Mouse (Mus musculus) neural tube, embryonic 12.5 days (tissue): ENCODE measurements around the gene Wdr75. TPM values are rescaled to one million over a fixed set of nuclear protein-coding genes. Genes with fewer than 3 reads are reported as not detected.

Experiments used
- ATAC-seq: fragments of 200-750 bp; cut with Nextera tagmentation; 2 replicates; pipeline ENCODE4 v1.8.0; 2017; ENCODE audit warnings: low read depth, mild to moderate bottlenecking, moderate TSS enrichment, moderate library complexity; ENCODE audit not compliant: low FRiP score
- H3K27ac ChIP-seq: fragments of 300-500 bp; sonication (generic); 2 replicates; pipeline ENCODE4 v1.5.1; 2016
- H3K27me3 ChIP-seq: fragments of 300-500 bp; sonication (generic); replicated peaks from 2 replicates; pipeline ENCODE4 v1.6.1; 2016; ENCODE audit warnings: mild to moderate bottlenecking
- H3K36me3 ChIP-seq: fragments of 300-500 bp; sonication (generic); 2 replicates; pipeline ENCODE4 v1.6.1; 2016; ENCODE audit warnings: mild to moderate bottlenecking
- H3K4me1 ChIP-seq: fragments of 300-500 bp; sonication (generic); 2 replicates; pipeline ENCODE4 v1.6.1; 2016
- H3K4me2 ChIP-seq: fragments of 300-500 bp; sonication (generic); replicated peaks from 2 replicates; pipeline ENCODE4 v1.6.1; 2016; ENCODE audit warnings: mild to moderate bottlenecking
- H3K4me3 ChIP-seq: fragments of 300-500 bp; sonication (generic); 2 replicates; pipeline ENCODE4 v1.5.1; 2016
- H3K9ac ChIP-seq: fragments of 300-500 bp; sonication (generic); 2 replicates; pipeline ENCODE4 v1.6.1; 2016; ENCODE audit warnings: mild to moderate bottlenecking
- H3K9me3 ChIP-seq: fragments of 300-500 bp; sonication (generic); 2 replicates; pipeline ENCODE4 v1.6.1; 2016; ENCODE audit warnings: mild to moderate bottlenecking
- WGBS: fragments of 180-500 bp; shearing (Covaris S2); methylation state at CpG from one replicate; pipeline ENCODE4 v1.1.7; 2016; 5-methylcytosine and 5-hydroxymethylcytosine counted together
- polyA plus RNA-seq: library from polyadenylated mRNA; unstranded; fragments of >200 nt; fragmentation: Nextera tagmentation; extraction: Ambion mirVana; gene quantifications from 2 replicates; pipeline ENCODE4 v1.2.1, GENCODE M21; 2016

Wdr75 gene
- polyA plus RNA-seq, 1 experiment from 2014 or later, result 62.6 TPM

DNA sequence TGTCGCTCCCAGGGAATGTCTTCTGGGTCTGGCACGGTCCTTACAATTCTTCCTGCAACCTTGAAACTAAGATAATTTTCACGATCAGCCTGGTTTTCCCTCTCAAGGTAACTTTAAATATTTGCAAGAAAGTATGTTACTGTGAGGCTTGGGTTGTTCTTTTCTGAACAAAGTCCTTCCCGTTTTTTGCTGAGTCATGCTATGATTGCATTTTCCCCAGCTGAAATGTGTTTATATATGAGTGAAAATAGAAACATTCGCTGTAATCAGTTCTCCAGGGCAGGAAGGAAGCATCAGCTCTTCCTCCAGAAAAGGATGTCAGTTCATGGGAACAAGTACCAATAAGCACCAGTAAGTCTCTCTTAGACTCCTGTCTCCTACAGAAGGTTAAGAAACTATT is 65.4 kb downstream of the Wdr75 start:
- H3K4me3 ChIP-seq, result no peak overlapping the region
- no peaks in the 10 kb centered on the region for H3K36me3 ChIP-seq
- ATAC-seq, result no peak
- H3K4me1 ChIP-seq, result no peaks in the 10 kb centered on the region
- no peaks in the 10 kb centered on the region for H3K9me3 ChIP-seq
- no peaks in the 10 kb centered on the region for H3K27me3 ChIP-seq
- H3K4me2 ChIP-seq, result no peak overlapping the region
- 75% methylated on average over 5 of the region's 5 CpGs for WGBS
- H3K27ac ChIP-seq, result no peak overlapping the region
- H3K9ac ChIP-seq, result no peak overlapping the region

DNA sequence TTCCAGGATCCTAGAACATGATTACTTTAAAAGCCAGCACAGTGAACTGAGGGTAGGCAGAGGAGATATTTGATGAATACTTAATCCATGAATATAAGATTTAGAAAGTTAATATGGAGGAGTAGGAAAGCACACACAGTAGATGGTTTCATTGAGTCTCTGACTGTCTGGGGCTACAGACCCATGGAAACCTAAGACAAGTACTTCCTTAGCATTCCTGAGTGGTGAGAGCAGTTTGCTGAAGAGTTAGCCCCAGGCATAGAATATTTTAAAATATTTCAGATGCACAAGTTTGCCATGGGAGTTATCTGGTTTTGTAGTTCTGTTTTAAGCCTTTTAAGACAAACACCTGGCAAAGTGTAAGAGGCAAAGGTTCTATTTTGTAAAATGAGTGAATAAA is 66.2 kb downstream of the Wdr75 start:
- Histone ChIP-seq H3K27ac (no peak overlapping the region), H3K4me3 (no peak overlapping the region), H3K9me3 (no peaks in the 10 kb centered on the region), H3K4me1 (no peaks in the 10 kb centered on the region), H3K27me3 (no peaks in the 10 kb centered on the region), H3K4me2 (no peak overlapping the region), H3K36me3 (no peaks in the 10 kb centered on the region), H3K9ac (no peak overlapping the region)
- ATAC-seq, result no peak

DNA sequence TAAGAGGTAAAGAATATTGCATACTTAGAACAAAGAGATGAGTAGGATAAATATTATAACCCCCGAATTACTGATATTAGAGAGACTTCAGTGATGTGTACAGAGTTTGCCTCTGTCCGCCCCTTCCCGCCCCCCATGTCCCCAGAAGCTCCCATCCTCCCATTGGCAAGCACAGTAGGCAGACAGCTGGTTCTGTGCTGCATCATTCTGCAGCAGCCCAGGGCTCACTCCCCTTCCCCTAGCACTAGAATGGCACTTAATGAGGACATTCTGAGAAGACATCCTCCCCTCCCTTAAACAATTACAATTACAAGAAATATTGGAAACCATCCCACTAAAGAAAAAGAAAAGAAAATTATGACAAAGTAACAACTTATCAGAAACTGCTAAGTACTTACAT is 68.7 kb downstream of the Wdr75 start:
- Histone ChIP-seq H3K9me3 (no peaks in the 10 kb centered on the region), H3K9ac (no peak overlapping the region), H3K4me2 (no peak overlapping the region), H3K4me1 (no peaks in the 10 kb centered on the region), H3K27ac (no peak overlapping the region), H3K27me3 (no peaks in the 10 kb centered on the region), H3K36me3 (no peaks in the 10 kb centered on the region), H3K4me3 (no peak overlapping the region)
- ATAC-seq, result no peak
- WGBS, result 95% methylated on average over 3 of the region's 3 CpGs

DNA sequence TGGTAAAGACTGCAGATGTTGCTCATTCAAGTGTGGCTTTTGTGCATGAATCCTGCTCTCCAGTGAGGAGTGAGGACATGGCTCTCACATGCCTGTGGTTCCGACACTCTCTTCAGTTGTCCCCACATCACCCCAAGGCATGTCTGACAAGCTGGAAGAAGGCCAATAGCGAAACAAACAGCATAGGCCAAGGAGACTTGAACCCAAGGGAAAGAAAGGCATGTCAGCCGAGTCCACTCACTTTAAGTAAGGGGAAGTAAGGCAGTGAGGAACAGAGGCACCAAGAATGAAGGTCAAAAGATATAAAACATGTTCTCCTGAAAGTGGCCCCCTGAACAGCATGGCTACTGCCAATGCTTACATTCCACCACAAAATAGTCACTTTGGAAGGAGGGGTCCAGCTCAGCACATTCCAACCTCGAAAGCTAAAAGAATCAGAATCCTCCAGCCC is 69.6 kb downstream of the Wdr75 start:
- H3K27me3 ChIP-seq, result no peaks in the 10 kb centered on the region
- H3K27ac ChIP-seq, result no peak overlapping the region
- no peak for ATAC-seq
- no peaks in the 10 kb centered on the region for H3K4me1 ChIP-seq
- 71% methylated on average over 4 of the region's 4 CpGs for WGBS
- no peak overlapping the region for H3K4me3 ChIP-seq
- H3K36me3 ChIP-seq, result no peaks in the 10 kb centered on the region
- H3K9ac ChIP-seq, result no peak overlapping the region
- no peak overlapping the region for H3K4me2 ChIP-seq
- H3K9me3 ChIP-seq, result no peaks in the 10 kb centered on the region

DNA sequence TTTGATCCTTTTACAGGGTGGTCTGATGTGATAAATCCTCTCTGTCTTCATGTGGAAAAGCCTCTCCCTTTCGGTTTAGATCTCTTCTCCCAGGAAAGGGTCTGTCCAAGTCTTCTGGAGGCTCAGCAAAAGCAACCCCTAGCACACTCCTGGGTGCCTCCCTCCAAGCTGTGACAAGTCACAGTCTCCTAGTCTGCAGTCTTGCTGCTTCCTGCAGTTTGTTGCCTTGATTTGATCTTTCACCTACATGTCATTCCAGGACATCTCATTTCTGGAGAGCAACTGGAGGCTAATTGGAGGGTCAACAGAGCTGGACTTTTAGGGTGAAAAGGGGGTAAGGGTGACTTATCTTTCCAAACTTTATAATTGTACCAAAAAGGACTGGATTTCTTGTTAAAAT is 70.3 kb downstream of the Wdr75 start:
- WGBS, result 61% methylated on average over 1 of the region's 1 CpGs

DNA sequence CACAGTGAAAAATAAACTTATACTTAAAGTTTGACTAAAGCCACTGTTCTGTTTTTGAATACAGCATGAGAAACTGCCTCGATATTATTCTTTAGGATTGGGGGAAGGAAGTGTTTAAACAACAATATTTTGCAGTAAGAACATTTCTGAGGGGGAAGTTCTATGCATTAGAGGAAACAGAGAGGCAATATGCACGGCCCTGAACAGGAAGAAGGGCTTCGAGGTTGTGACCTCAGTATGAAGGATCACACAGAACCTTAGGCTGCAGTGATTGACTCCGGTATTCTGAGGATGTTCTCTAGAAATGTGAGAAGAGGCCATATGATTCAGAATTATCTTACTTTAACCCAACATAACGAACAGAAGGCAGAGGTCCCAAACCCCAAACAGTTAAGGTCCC is 70.8 kb downstream of the Wdr75 start:
- H3K36me3 ChIP-seq, result no peaks in the 10 kb centered on the region
- H3K27me3 ChIP-seq, result no peaks in the 10 kb centered on the region
- H3K4me2 ChIP-seq, result no peak overlapping the region
- no peak for ATAC-seq
- no peak overlapping the region for H3K27ac ChIP-seq
- no peaks in the 10 kb centered on the region for H3K9me3 ChIP-seq
- no peak overlapping the region for H3K4me3 ChIP-seq
- H3K4me1 ChIP-seq, result no peaks in the 10 kb centered on the region
- H3K9ac ChIP-seq, result no peak overlapping the region
- 79% methylated on average over 5 of the region's 5 CpGs for WGBS

More for the DNA sequence above, 70.3 kb downstream of the Wdr75 start:
- no peaks in the 10 kb centered on the region for H3K36me3 ChIP-seq
- no peak overlapping the region for H3K4me2 ChIP-seq
- H3K4me3 ChIP-seq, result no peak overlapping the region
- H3K27me3 ChIP-seq, result no peaks in the 10 kb centered on the region
- no peak overlapping the region for H3K9ac ChIP-seq
- no peak overlapping the region for H3K27ac ChIP-seq
- no peaks in the 10 kb centered on the region for H3K9me3 ChIP-seq
- no peaks in the 10 kb centered on the region for H3K4me1 ChIP-seq
- ATAC-seq, result no peak

DNA sequence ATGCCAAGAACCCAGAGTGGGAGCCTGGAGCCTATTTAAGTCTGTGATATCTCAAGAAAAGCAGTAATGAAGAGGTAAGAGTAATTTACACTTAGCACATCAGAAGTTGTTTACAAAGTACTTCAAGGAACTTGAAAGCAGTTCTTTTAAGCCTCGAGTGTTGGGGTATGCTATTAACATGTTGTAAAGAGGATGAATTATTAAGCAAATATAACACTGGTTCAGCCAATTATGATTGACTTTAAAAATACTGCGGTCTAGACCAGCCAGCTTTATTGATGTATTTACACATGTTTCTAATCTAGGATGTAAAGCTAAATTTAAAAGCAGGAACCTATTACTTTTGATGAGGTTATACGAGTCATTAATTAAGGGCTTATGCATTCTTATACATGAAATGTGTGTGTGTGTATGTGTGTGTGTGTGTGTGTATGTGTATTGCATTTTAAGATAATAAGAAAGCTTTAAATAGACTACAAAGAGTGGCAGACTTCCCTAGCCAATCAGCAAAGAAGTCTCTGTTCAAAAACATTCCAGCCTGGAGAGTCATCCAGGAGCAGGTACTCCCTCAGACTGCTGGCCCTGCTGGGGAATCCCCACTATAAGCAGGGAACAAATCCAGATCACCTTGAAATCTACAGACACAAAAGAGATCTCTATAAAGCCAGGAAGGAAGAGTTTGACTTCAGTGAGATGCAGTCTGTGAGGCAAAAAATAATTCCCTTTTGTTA is 71.5 kb downstream of the Wdr75 start:
- no peak overlapping the region for H3K4me3 ChIP-seq
- H3K4me2 ChIP-seq, result no peak overlapping the region
- no peak overlapping the region for H3K9ac ChIP-seq
- WGBS, result 75% methylated on average over 3 of the region's 3 CpGs
- H3K9me3 ChIP-seq, result no peaks in the 10 kb centered on the region
- H3K4me1 ChIP-seq, result no peaks in the 10 kb centered on the region
- no peaks in the 10 kb centered on the region for H3K36me3 ChIP-seq
- no peak overlapping the region for H3K27ac ChIP-seq
- H3K27me3 ChIP-seq, result no peaks in the 10 kb centered on the region
- ATAC-seq, result no peak

DNA sequence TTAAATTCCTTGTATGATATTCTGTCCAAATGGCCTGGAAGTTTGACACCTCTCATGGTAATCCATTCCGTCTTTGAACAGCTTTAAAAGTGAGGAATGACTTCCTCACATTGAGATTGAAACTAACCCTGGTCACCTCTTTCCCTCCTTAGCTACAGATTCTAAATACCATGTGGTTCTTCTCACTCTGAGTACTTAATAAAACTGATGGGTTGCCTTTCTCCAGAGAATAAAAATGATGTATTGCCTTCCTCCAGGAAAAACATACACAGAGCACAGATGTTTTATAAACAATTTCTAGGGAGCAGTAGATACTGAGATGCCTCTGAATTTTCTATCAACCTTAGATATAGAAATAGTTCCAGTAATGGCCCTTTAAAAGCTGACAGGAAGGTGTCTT is 73.1 kb downstream of the Wdr75 start:
- H3K27ac ChIP-seq, result no peak overlapping the region
- no peaks in the 10 kb centered on the region for H3K9me3 ChIP-seq
- no peak overlapping the region for H3K9ac ChIP-seq
- no peak overlapping the region for H3K4me2 ChIP-seq
- no peak overlapping the region for H3K4me3 ChIP-seq
- no peaks in the 10 kb centered on the region for H3K4me1 ChIP-seq
- no peaks in the 10 kb centered on the region for H3K27me3 ChIP-seq
- WGBS, result 69% methylated on average over 1 of the region's 1 CpGs
- no peaks in the 10 kb centered on the region for H3K36me3 ChIP-seq
- ATAC-seq, result no peak

DNA sequence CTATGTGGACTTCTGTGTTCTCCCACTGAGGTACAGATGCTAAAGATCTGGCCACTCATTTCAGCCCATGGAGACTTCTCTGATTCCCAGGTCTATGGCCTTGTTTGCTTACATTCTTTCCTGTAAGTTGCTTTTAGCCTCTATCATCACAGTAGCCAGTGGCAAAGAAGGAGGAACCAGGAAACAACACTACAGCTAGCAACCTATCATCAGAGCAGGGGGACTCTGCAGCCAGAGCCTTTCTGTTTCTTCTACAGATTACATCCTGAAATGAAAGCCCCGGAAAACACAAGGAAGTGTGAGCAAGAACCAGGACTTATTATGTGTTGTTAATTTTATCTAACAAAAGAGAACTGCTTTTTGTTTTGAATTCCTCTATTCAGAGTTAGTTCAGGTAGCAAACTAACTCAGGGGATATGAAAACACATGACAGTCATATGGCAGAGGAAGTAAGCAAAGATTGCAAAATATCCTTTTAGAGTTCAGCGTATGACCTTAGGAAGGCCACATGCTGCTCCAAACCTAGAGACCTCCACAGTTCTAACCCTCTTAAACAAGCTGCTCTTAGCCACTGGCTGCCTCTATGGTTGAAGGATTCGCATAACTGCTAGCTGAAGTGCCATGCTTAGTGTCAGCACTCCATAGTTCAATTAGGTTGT is 73.6 kb downstream of the Wdr75 start:
- no peaks in the 10 kb centered on the region for H3K4me1 ChIP-seq
- no peaks in the 10 kb centered on the region for H3K9me3 ChIP-seq
- H3K4me2 ChIP-seq, result no peak overlapping the region
- H3K27me3 ChIP-seq, result no peaks in the 10 kb centered on the region
- no peaks in the 10 kb centered on the region for H3K36me3 ChIP-seq
- H3K4me3 ChIP-seq, result no peak overlapping the region
- WGBS, result 85% methylated on average over 3 of the region's 3 CpGs
- no peak for ATAC-seq
- H3K27ac ChIP-seq, result no peak overlapping the region
- no peak overlapping the region for H3K9ac ChIP-seq

Other genes starting within 250 kb of the Wdr75 start
- gene Gm5269, start 95.1 kb downstream of the Wdr75 start, polyA plus RNA-seq, result not detected in 2 replicates
- gene Slc40a1, start 131.4 kb downstream of the Wdr75 start, polyA plus RNA-seq, result 24.2 and 24.3 TPM in 2 replicates